Mouse (Mus musculus) intestine, embryonic 14.5 days (tissue): ENCODE results near the gene Iffo2. TPM values are rescaled to one million over a fixed set of nuclear protein-coding genes. Genes with fewer than 3 reads are reported as not detected.

Source experiments
- ATAC-seq: fragments of 200-750 bp; cut with Nextera tagmentation; replicated peaks from 2 replicates; pipeline ENCODE4 v1.8.0; 2017; ENCODE audit warnings: low read depth, moderate number of reproducible peaks, moderate TSS enrichment, moderate library complexity; ENCODE audit not compliant: low FRiP score, low TSS enrichment
- DNase-seq: peaks from one replicate; pipeline ENCODE4 v3.0.0-alpha.2; 2018; ENCODE audit warnings: low spot score
- H3K27ac ChIP-seq: fragments of 300-500 bp; sonication (generic); 2 replicates; pipeline ENCODE4 v1.5.1; 2014; ENCODE audit warnings: low read depth, mild to moderate bottlenecking, control low read depth
- H3K27me3 ChIP-seq: fragments of 300-500 bp; sonication (generic); replicated peaks from 2 replicates; pipeline ENCODE4 v1.6.1; 2014; ENCODE audit warnings: low read length, control low read depth; ENCODE audit not compliant: control insufficient read depth, insufficient read depth
- H3K36me3 ChIP-seq: fragments of 300-500 bp; sonication (generic); 2 replicates; pipeline ENCODE4 v1.6.1; 2014; ENCODE audit warnings: low read length, control low read depth; ENCODE audit not compliant: control insufficient read depth, insufficient read depth
- H3K4me1 ChIP-seq: fragments of 300-500 bp; sonication (generic); replicated peaks from 2 replicates; pipeline ENCODE4 v1.6.1; 2014; ENCODE audit warnings: low read length, control low read depth, mixed read lengths; ENCODE audit not compliant: control insufficient read depth, insufficient read depth
- H3K4me2 ChIP-seq: fragments of 300-500 bp; sonication (generic); 2 replicates; pipeline ENCODE4 v1.6.1; 2014; ENCODE audit warnings: low read length
- H3K4me3 ChIP-seq: fragments of 300-500 bp; sonication (generic); 2 replicates; pipeline ENCODE4 v1.5.1; 2014; ENCODE audit warnings: low read depth, low read length, control low read depth, mixed read lengths
- H3K9ac ChIP-seq: fragments of 300-500 bp; sonication (generic); 2 replicates; pipeline ENCODE4 v1.6.1; 2014; ENCODE audit warnings: mild to moderate bottlenecking, low read length
- H3K9me3 ChIP-seq: fragments of 300-500 bp; sonication (generic); 2 replicates; pipeline ENCODE4 v1.6.1; 2016; ENCODE audit warnings: low read length, control low read depth; ENCODE audit not compliant: control insufficient read depth
- WGBS: fragments of 180-500 bp; shearing (Covaris S2); extraction: QIAGEN DNeasy Blood & Tissue Kit; methylation state at CpG from one replicate; pipeline ENCODE4 v1.1.7; 2014; 5-methylcytosine and 5-hydroxymethylcytosine counted together
- polyA plus RNA-seq: library from polyadenylated mRNA; unstranded; fragments of >200 nt; fragmentation: Nextera tagmentation; extraction: Ambion mirVana; gene quantifications from 2 replicates; pipeline ENCODE4 v1.2.1, GENCODE M21; 2014

Iffo2 gene
- polyA plus RNA-seq, 1 experiment from 2014 or later = 5.2 TPM

GRCm38 (mm10) chr4:139574156-139574798 lies 43.9 kb downstream of the Iffo2 start:
- DNase-seq (peak; percentile 99), ATAC-seq (peak; percentile 96)
- under 1% methylated on average over 48 of the region's 52 CpGs for WGBS
- Histone ChIP-seq H3K4me3 (peak overlapping the region; percentile 81), H3K4me2 (peak overlapping the region; percentile 87), H3K27ac (peak overlapping the region; percentile 83), H3K36me3 (no peaks in the 10 kb centered on the region), H3K9ac (peak overlapping the region; percentile 81), H3K9me3 (no peaks in the 10 kb centered on the region), H3K4me1 (peaks cover 30% of the 10 kb centered on the region), H3K27me3 (no peaks in the 10 kb centered on the region)

- peak; percentile 83 for DNase-seq
- under 1% methylated on average over 106 of the region's 111 CpGs for WGBS
These were observed 44.7 kb downstream of the Iffo2 start for GRCm38 (mm10) chr4:139574799-139575672.

GRCm38 (mm10) chr4:139575673-139576003 lies 45.3 kb downstream of the Iffo2 start:
- Histone ChIP-seq H3K9ac (peak overlapping the region; percentile 81), H3K27me3 (no peaks in the 10 kb centered on the region), H3K4me2 (peak overlapping the region; percentile 87), H3K36me3 (no peaks in the 10 kb centered on the region), H3K4me3 (peak overlapping the region; percentile 81), H3K9me3 (no peaks in the 10 kb centered on the region), H3K4me1 (peaks cover 44% of the 10 kb centered on the region), H3K27ac (peak overlapping the region; percentile 83; the same call in 1 of the 2 replicates)
- no peak for DNase-seq
- no peak for ATAC-seq
- 7% methylated on average over 14 of the region's 14 CpGs for WGBS

More at GRCm38 (mm10) chr4:139574799-139575672, 44.7 kb downstream of the Iffo2 start:
- Histone ChIP-seq H3K9me3 (no peaks in the 10 kb centered on the region), H3K4me1 (peaks cover 38% of the 10 kb centered on the region), H3K27ac (peak overlapping the region; percentile 83), H3K9ac (peak overlapping the region; percentile 81), H3K27me3 (no peaks in the 10 kb centered on the region), H3K4me3 (peak overlapping the region; percentile 81), H3K36me3 (no peaks in the 10 kb centered on the region), H3K4me2 (peak overlapping the region; percentile 87)
- ATAC-seq = peak; percentile 57

GRCm38 (mm10) chr4:139576251-139576880 lies 46.0 kb downstream of the Iffo2 start:
- H3K4me3 ChIP-seq = peak overlapping the region; percentile 81
- ATAC-seq (no peak), DNase-seq (no peak)
- WGBS = 38% methylated on average over 14 of the region's 14 CpGs
- H3K4me1 ChIP-seq = peaks cover 51% of the 10 kb centered on the region
- no peaks in the 10 kb centered on the region for H3K9me3 ChIP-seq
- H3K9ac ChIP-seq = peak overlapping the region; percentile 81
- peak overlapping the region; percentile 87 for H3K4me2 ChIP-seq
- H3K27me3 ChIP-seq = no peaks in the 10 kb centered on the region
- H3K36me3 ChIP-seq = no peaks in the 10 kb centered on the region
- H3K27ac ChIP-seq = no peak overlapping the region

GRCm38 (mm10) chr4:139577006-139577405 lies 46.7 kb downstream of the Iffo2 start:
- Histone ChIP-seq H3K27me3 (no peaks in the 10 kb centered on the region), H3K9ac (no peak overlapping the region), H3K4me2 (peak overlapping the region; percentile 87), H3K27ac (no peak overlapping the region), H3K36me3 (no peaks in the 10 kb centered on the region), H3K4me3 (peak overlapping the region; percentile 81; the same call in 1 of the 2 replicates), H3K4me1 (peaks cover 57% of the 10 kb centered on the region), H3K9me3 (no peaks in the 10 kb centered on the region)
- 80% methylated on average over 7 of the region's 7 CpGs for WGBS
- no peak for ATAC-seq
- DNase-seq = no peak

- ATAC-seq (no peak), DNase-seq (no peak)
- Histone ChIP-seq H3K36me3 (no peaks in the 10 kb centered on the region), H3K27ac (no peak overlapping the region), H3K9me3 (no peaks in the 10 kb centered on the region), H3K4me2 (no peak overlapping the region), H3K9ac (no peak overlapping the region), H3K4me1 (peaks cover 70% of the 10 kb centered on the region), H3K27me3 (no peaks in the 10 kb centered on the region), H3K4me3 (no peak overlapping the region)
- WGBS = 88% methylated on average over 8 of the region's 8 CpGs
These were observed 48.0 kb downstream of the Iffo2 start for GRCm38 (mm10) chr4:139578389-139578788.

- 0 out of 2 replicates have a peak overlapping the region, but pooled peaks have one; percentile 11 for H3K4me2 ChIP-seq
- H3K9ac ChIP-seq = no peak overlapping the region
- DNase-seq (no peak), ATAC-seq (no peak)
- H3K4me1 ChIP-seq = peaks cover 65% of the 10 kb centered on the region
- WGBS = 51% methylated on average over 10 of the region's 10 CpGs
- no peak overlapping the region for H3K27ac ChIP-seq
- no peaks in the 10 kb centered on the region for H3K27me3 ChIP-seq
- H3K4me3 ChIP-seq = no peak overlapping the region
- H3K9me3 ChIP-seq = no peaks in the 10 kb centered on the region
- no peaks in the 10 kb centered on the region for H3K36me3 ChIP-seq
These were observed 48.7 kb downstream of the Iffo2 start for GRCm38 (mm10) chr4:139579003-139579402.

- WGBS = 47% methylated on average over 6 of the region's 6 CpGs
- H3K4me2 ChIP-seq = no peak overlapping the region
These were observed 49.1 kb downstream of the Iffo2 start for GRCm38 (mm10) chr4:139579466-139579865.

More at GRCm38 (mm10) chr4:139579466-139579865, 49.1 kb downstream of the Iffo2 start:
- Histone ChIP-seq H3K27me3 (no peaks in the 10 kb centered on the region), H3K9me3 (no peaks in the 10 kb centered on the region), H3K4me3 (no peak overlapping the region), H3K27ac (peak overlapping the region; percentile 97; the same call in 1 of the 2 replicates), H3K4me1 (peaks cover 65% of the 10 kb centered on the region), H3K36me3 (no peaks in the 10 kb centered on the region), H3K9ac (no peak overlapping the region)
- DNase-seq (no peak), ATAC-seq (no peak)
